Mouse (Mus musculus) cortical plate, adult 2 months (tissue): Measurements from ENCODE around the gene Ngly1.

ENCODE experiments used
- CTCF ChIP-seq: fragments of 200-500 bp; IDR thresholded peaks from 2 replicates; pipeline ENCODE4 v1.5.1; 2011; ENCODE audit warnings: mild to moderate bottlenecking, control low read depth, low read length; ENCODE audit not compliant: insufficient read depth; ENCODE audit errors: extremely low read depth
- POLR2A ChIP-seq: fragments of 200-500 bp; IDR thresholded peaks from 2 replicates; pipeline ENCODE4 v1.6.1; 2011; ENCODE audit warnings: mild to moderate bottlenecking, low read length, control low read depth; ENCODE audit not compliant: insufficient read depth; ENCODE audit errors: extremely low read depth

DNA sequence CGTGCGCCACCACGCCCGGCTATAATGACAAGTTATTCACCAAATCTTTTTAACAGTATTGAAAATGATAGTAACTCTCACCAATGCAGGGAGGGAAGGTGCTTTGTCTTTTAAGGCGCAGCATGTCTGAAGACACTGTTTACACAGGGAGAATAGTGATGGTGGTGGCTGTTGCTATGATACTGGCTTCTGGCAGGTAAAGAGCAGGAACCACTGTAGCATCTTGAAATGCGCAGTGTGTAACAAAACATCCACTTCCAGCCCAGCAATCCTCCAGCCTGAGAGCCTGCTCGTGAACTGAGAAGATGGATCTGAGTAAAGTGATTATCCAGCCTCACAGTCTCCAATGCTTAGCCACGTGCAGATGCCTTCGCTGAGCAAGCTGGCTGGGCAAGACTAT is 98.4 kb downstream of the Ngly1 start:
- TF ChIP-seq CTCF, result no peak
- no peak for TF ChIP-seq POLR2A
